29 mouse cellular contexts compared by ENCODE assay signal in genomic region chr16:36464076-36464475, GRCm38 (mm10). TPM values are rescaled to one million over a fixed set of nuclear protein-coding genes. Genes with fewer than 3 reads are reported as not detected.
DNase-seq lines count a peak whose midpoint lies in the region; ATAC-seq and TF ChIP-seq lines count a peak whose summit lies in the region.
"Had no signal": no experiment of that assay in that cellular context is flagged by ENCODE, and none has a peak within 500 bp of the region (broad histone marks: within the 10 kb centered on the region; RNA-seq: fewer than 3 reads in every experiment).

No protein-coding gene starts in this region.

- H3K4me3 ChIP-seq in myocyte, result no peak overlapping the region
- H3K4me3 ChIP-seq in intestine, embryonic 15.5 days (replicated peaks), result no peak overlapping the region
- H3K4me3 ChIP-seq: forebrain, embryonic 15.5 days; gastrocnemius, adult 2 months; heart, embryonic 10.5 days; hindbrain, embryonic 10.5 days; limb, embryonic 13.5 days; liver, embryonic 12.5 days; midbrain, embryonic 10.5 days had no signal

- H3K4me2 ChIP-seq in myocyte (ENCODE audit: low read depth), result no peak overlapping the region
- no peak overlapping the region for H3K4me2 ChIP-seq in intestine, embryonic 15.5 days (replicated peaks)
- H3K4me2 ChIP-seq: forebrain, embryonic 15.5 days; limb, embryonic 13.5 days; liver, embryonic 12.5 days had no signal

- H3K79me2 ChIP-seq in myocyte (ENCODE audit: control insufficient read depth, insufficient read depth), result no peaks in the 10 kb centered on the region

- H3K4me1 ChIP-seq in intestine, embryonic 15.5 days (replicated peaks), result no peaks in the 10 kb centered on the region
- H3K4me1 ChIP-seq: forebrain, embryonic 15.5 days; heart, embryonic 10.5 days; hindbrain, embryonic 10.5 days; limb, embryonic 13.5 days; liver, embryonic 12.5 days had no signal

- no peaks in the 10 kb centered on the region for H3K9me3 ChIP-seq in intestine, embryonic 15.5 days
- H3K9me3 ChIP-seq: forebrain, embryonic 15.5 days; heart, embryonic 10.5 days; hindbrain, embryonic 10.5 days; limb, embryonic 13.5 days; liver, embryonic 12.5 days; midbrain, embryonic 10.5 days had no signal

- no peaks in the 10 kb centered on the region for H3K36me3 ChIP-seq in myocyte (ENCODE audit: control insufficient read depth, insufficient read depth)
- no peaks in the 10 kb centered on the region for H3K36me3 ChIP-seq in intestine, embryonic 15.5 days
- H3K36me3 ChIP-seq: forebrain, embryonic 15.5 days; heart, embryonic 10.5 days; hindbrain, embryonic 10.5 days; limb, embryonic 13.5 days; liver, embryonic 12.5 days; midbrain, embryonic 10.5 days had no signal

- no peak overlapping the region for H3K9ac ChIP-seq in intestine, embryonic 15.5 days
- H3K9ac ChIP-seq: forebrain, embryonic 15.5 days; limb, embryonic 13.5 days; liver, embryonic 12.5 days had no signal

- intact Hi-C loops in heart, postnatal 10 days (cut with DNase I), result no loop called here

- no peak for TF ChIP-seq POLR2A in myocyte (IDR thresholded peaks at IDR 0.05; ENCODE audit: insufficient read length, low read depth)

- peak; percentile 59 to 86 for DNase-seq in adrenal gland, adult (ENCODE audit: inconsistent age in 2 of 2, low spot score in 1 of 2)
- no peak for DNase-seq in adrenal gland, postnatal 4 days (ENCODE audit: low spot score in 2 of 2)
- peak; percentile 30 for DNase-seq in heart, adult 11 months
- no peak for DNase-seq in heart, postnatal 10 days
- peak; percentile 26 for DNase-seq in adipocyte (ENCODE audit: low spot score)
- no peak for DNase-seq in kidney, adult 11 months
- DNase-seq: cerebellum, adult 9-10 months; gastrocnemius, adult 2 months; kidney, adult 18-20 months; lung, adult 18-20 months; lung, postnatal 10 days; thymus, adult 2 months had no signal

- WGBS in intestine, embryonic 15.5 days, result 82% methylated on average over 4 of the region's 4 CpGs

- H3ac ChIP-seq in myocyte (ENCODE audit: control insufficient read depth, insufficient read length), result no peak overlapping the region

- H3K27me3 ChIP-seq in myocyte (ENCODE audit: control insufficient read depth, insufficient read depth, insufficient read length), result no peaks in the 10 kb centered on the region
- no peaks in the 10 kb centered on the region for H3K27me3 ChIP-seq in intestine, embryonic 15.5 days (replicated peaks)
- H3K27me3 ChIP-seq: forebrain, embryonic 15.5 days; limb, embryonic 13.5 days; liver, embryonic 12.5 days; Patski had no signal

- no peak for ATAC-seq in intestine, embryonic 15.5 days
- ATAC-seq: CD4-positive, CD25-positive, alpha-beta regulatory T cell, adult 4 months; forebrain, embryonic 15.5 days; hindbrain, embryonic 16.5 days; liver, embryonic 12.5 days; midbrain, embryonic 16.5 days; Patski had no signal

- H3K27ac ChIP-seq in intestine, embryonic 15.5 days, result no peak overlapping the region
- H3K27ac ChIP-seq: forebrain, embryonic 15.5 days; gastrocnemius, adult 2 months; heart, embryonic 10.5 days; hindbrain, embryonic 10.5 days; kidney, postnatal 0 days; limb, embryonic 13.5 days; liver, embryonic 12.5 days; midbrain, embryonic 10.5 days had no signal

TF ChIP-seq in myocyte, 11 proteins besides CTCF, POLR2A, EP300 and RAD21:
- TF ChIP-seq CEBPB (IDR thresholded peaks at IDR 0.05; ENCODE audit: insufficient read depth, poor library complexity, severe bottlenecking), result peak; percentile 52; the same call in 1 of the 2 replicates
- TF ChIP-seq POLR2AphosphoS2 (IDR thresholded peaks at IDR 0.05; ENCODE audit: insufficient read length, low read depth), result no peak
- no peak for TF ChIP-seq MAX (IDR thresholded peaks at IDR 0.05; ENCODE audit: low read depth)
TF ChIP-seq in myocyte: peak in this region for 1.

RNA-seq across cellular contexts. Expression of gene Stfa3, which starts 8.9 kb away (rescaled TPM):
- 10 to 100 TPM; 14.2 to 40.7 TPM for total RNA-seq in adrenal gland, postnatal 4 days (2021)
- 1 to 10 TPM in 1 of 2 experiments, not detected in 1; 1.0 TPM for total RNA-seq in heart, postnatal 10 days (2021)
- not detected for polyA plus RNA-seq in myocyte (2012; fragmentation: generic; extraction: Trizol)
- polyA plus RNA-seq in intestine, embryonic 15.5 days (2015; fragmentation: Nextera tagmentation; extraction: Ambion mirVana), result 1.6 and 3.1 TPM in 2 replicates
- total RNA-seq: gastrocnemius, adult 2 months; layer of hippocampus, postnatal 14 days; left cerebral cortex, postnatal 10 days had no signal
- polyA plus RNA-seq: CD4-positive, CD25-positive, alpha-beta regulatory T cell, adult 4 months; forebrain, embryonic 15.5 days; gonadal fat pad, adult 2 months; heart, embryonic 10.5 days; hindbrain, embryonic 10.5 days; midbrain, embryonic 10.5 days; neural tube, embryonic 14.5 days; Patski; thymus, adult 2 months had no signal

RNA-seq across cellular contexts. Expression of gene Stfa2, which starts 55.8 kb away (rescaled TPM):
- total RNA-seq in adrenal gland, postnatal 4 days (2021), result 10 to 100 TPM in 1 of 2 experiments, 1 to 10 TPM in 1; 9.0 to 29.3 TPM
- under 1 TPM in 1 of 2 experiments, not detected in 1; 0.84 TPM for total RNA-seq in heart, postnatal 10 days (2021)
- polyA plus RNA-seq in myocyte (2012; fragmentation: generic; extraction: Trizol), result not detected
- polyA plus RNA-seq in intestine, embryonic 15.5 days (2015; fragmentation: Nextera tagmentation; extraction: Ambion mirVana), result 0.92 and 1.4 TPM in 2 replicates
- total RNA-seq: gastrocnemius, adult 2 months; layer of hippocampus, postnatal 14 days; left cerebral cortex, postnatal 10 days had no signal
- polyA plus RNA-seq: CD4-positive, CD25-positive, alpha-beta regulatory T cell, adult 4 months; forebrain, embryonic 15.5 days; gonadal fat pad, adult 2 months; heart, embryonic 10.5 days; hindbrain, embryonic 10.5 days; limb, embryonic 13.5 days; midbrain, embryonic 10.5 days; midbrain, embryonic 16.5 days; neural tube, embryonic 14.5 days; Patski; thymus, adult 2 months had no signal

Comparison
In these comparisons a context has a peak if more than half of its experiments do, and no peak if none do; other contexts are left out.
1. DNase-seq: peak in adrenal gland, adult (2 of 2), heart, adult 11 months (single experiment) and adipocyte (single experiment); none in adrenal gland, postnatal 4 days (0 of 2), heart, postnatal 10 days (0 of 2) and kidney, adult 11 months (single experiment).
2. RNA of gene Stfa3, which starts 8.9 kb away (total RNA-seq): 14.2 to 40.7 TPM in adrenal gland, postnatal 4 days; 1.0 TPM in heart, postnatal 10 days; every median in the first group is over 4 times any median in the second.
3. RNA of gene Stfa2, which starts 55.8 kb away (total RNA-seq): 9.0 to 29.3 TPM in adrenal gland, postnatal 4 days; 0.84 TPM in heart, postnatal 10 days; every median in the first group is over 4 times any median in the second.